Mouse (Mus musculus): ENCODE data around the gene Arglu1. TPM values are rescaled to one million over a fixed set of nuclear protein-coding genes. Genes with fewer than 3 reads are reported as not detected.

The Arglu1 gene
- total and polyA plus RNA-seq, 3 experiments, result 35.1 to 135 (median 58.5) TPM

- Histone ChIP-seq H3K36me3 (replicated peaks in 1 of 2; ENCODE audit: control insufficient read depth in 1 of 2, insufficient read depth in 1 of 2, low read length in 1 of 2) (no peaks in the 10 kb centered on the region), H3K4me2 (ENCODE audit: insufficient read depth, low read depth, poor library complexity, severe bottlenecking) (no peak overlapping the region), H3K9me3 (replicated peaks; ENCODE audit: low read length) (peaks cover 9% of the 10 kb centered on the region), H3K9ac (ENCODE audit: insufficient read depth, low read depth) (no peak overlapping the region), H3K27me3 (replicated peaks) (no peaks in the 10 kb centered on the region), H3K4me1 (ENCODE audit: control insufficient read depth in 1 of 2, insufficient read depth in 2 of 2) (no peaks in the 10 kb centered on the region), H3K4me3 (replicated peaks in 1 of 3; ENCODE audit: low read depth in 2 of 3, low read length in 2 of 3, poor library complexity in 1 of 3) (no peak overlapping the region), H3K79me2 (replicated peaks; ENCODE audit: control insufficient read depth, extremely low read depth, insufficient read depth, poor library complexity, severe bottlenecking) (no peaks in the 10 kb centered on the region), H3K27ac (ENCODE audit: insufficient read depth, low read depth) (no peak overlapping the region)
- TF ChIP-seq CHD1 (IDR thresholded peaks at IDR 0.05; ENCODE audit: low read depth, low read length) (no peak), CHD2 (IDR thresholded peaks at IDR 0.05; ENCODE audit: low read length) (no peak), SIN3A (IDR thresholded peaks at IDR 0.05; ENCODE audit: low read length) (no peak), ELF1 (IDR thresholded peaks at IDR 0.05; ENCODE audit: low read depth, low read length) (no peak), TCF12 (IDR thresholded peaks at IDR 0.05; ENCODE audit: low read depth, low read length) (no peak), NELFE (IDR thresholded peaks at IDR 0.05; ENCODE audit: low read depth, low read length) (no peak), ZKSCAN1 (IDR thresholded peaks at IDR 0.05; ENCODE audit: borderline replicate concordance, low read depth, low read length) (no peak), ETS1 (conservative IDR thresholded peaks at IDR 0.05; ENCODE audit: low read depth, low read length) (no peak), POLR2AphosphoS2 (IDR thresholded peaks at IDR 0.05; ENCODE audit: low read depth, low read length) (no peak)
- dilution Hi-C loops (cut with MboI; ENCODE audit: extremely low pct_ligation_motif_present, extremely low pct_unique_long_range_greater_than_20kb, low sequenced_read_pairs) (no loop called here), in situ Hi-C loops (cut with MboI; ENCODE audit: low pct_ligation_motif_present, low pct_unique_long_range_greater_than_20kb, low sequenced_read_pairs) (no loop called here)
- DNase-seq (ENCODE audit: extremely low read depth), result no peak
Measured at GRCm38 (mm10) chr8:8653343-8653742, 37.0 kb downstream of the Arglu1 start.

GRCm38 (mm10) chr8:8652388-8652787, 37.9 kb downstream of the Arglu1 start:
- Histone ChIP-seq H3K9me3 (replicated peaks; ENCODE audit: low read length) (peaks cover 12% of the 10 kb centered on the region), H3K27ac (ENCODE audit: insufficient read depth, low read depth) (no peak overlapping the region), H3K27me3 (replicated peaks) (no peaks in the 10 kb centered on the region), H3K4me3 (replicated peaks in 1 of 3; ENCODE audit: low read depth in 2 of 3, low read length in 2 of 3, poor library complexity in 1 of 3) (no peak overlapping the region), H3K4me1 (ENCODE audit: control insufficient read depth in 1 of 2, insufficient read depth in 2 of 2) (no peaks in the 10 kb centered on the region), H3K79me2 (replicated peaks; ENCODE audit: control insufficient read depth, extremely low read depth, insufficient read depth, poor library complexity, severe bottlenecking) (no peaks in the 10 kb centered on the region), H3K36me3 (replicated peaks in 1 of 2; ENCODE audit: control insufficient read depth in 1 of 2, insufficient read depth in 1 of 2, low read length in 1 of 2) (no peaks in the 10 kb centered on the region), H3K9ac (ENCODE audit: insufficient read depth, low read depth) (no peak overlapping the region), H3K4me2 (ENCODE audit: insufficient read depth, low read depth, poor library complexity, severe bottlenecking) (no peak overlapping the region)
- dilution Hi-C loops (cut with MboI; ENCODE audit: extremely low pct_ligation_motif_present, extremely low pct_unique_long_range_greater_than_20kb, low sequenced_read_pairs), result no loop called here
- in situ Hi-C loops (cut with MboI; ENCODE audit: low pct_ligation_motif_present, low pct_unique_long_range_greater_than_20kb, low sequenced_read_pairs), result no loop called here
- DNase-seq (ENCODE audit: extremely low read depth), result no peak
- TF ChIP-seq ZC3H11A (IDR thresholded peaks at IDR 0.05; ENCODE audit: low read depth, low read length), result no peak
- no peak for TF ChIP-seq UBTF (IDR thresholded peaks at IDR 0.05; ENCODE audit: low read depth, low read length)
- TF ChIP-seq JUND (conservative IDR thresholded peaks at IDR 0.05; ENCODE audit: low read depth, low read length), result no peak
- TF ChIP-seq CTCF (conservative IDR thresholded peaks at IDR 0.05 in 1 of 2, IDR thresholded peaks at IDR 0.05 in 1 of 2; ENCODE audit: low read depth in 2 of 2, low read length in 2 of 2), result no peak
- TF ChIP-seq MAX (IDR thresholded peaks at IDR 0.05; ENCODE audit: low read length), result no peak
- no peak for TF ChIP-seq EP300 (IDR thresholded peaks at IDR 0.05; ENCODE audit: low read length)
- TF ChIP-seq ZNF384 (IDR thresholded peaks at IDR 0.05; ENCODE audit: low read depth, low read length), result no peak
- TF ChIP-seq ZKSCAN1 (IDR thresholded peaks at IDR 0.05; ENCODE audit: borderline replicate concordance, low read depth, low read length), result no peak
- TF ChIP-seq MAFK (IDR thresholded peaks at IDR 0.05; ENCODE audit: insufficient replicate concordance, low read length), result no peak
- TF ChIP-seq NRF1 (IDR thresholded peaks at IDR 0.05; ENCODE audit: low read depth, low read length), result no peak
- no peak for TF ChIP-seq RCOR1 (conservative IDR thresholded peaks at IDR 0.05; ENCODE audit: low read depth, low read length)
- no peak for TF ChIP-seq IRF4 (IDR thresholded peaks at IDR 0.05; ENCODE audit: low read depth, low read length)
- TF ChIP-seq MEF2A (IDR thresholded peaks at IDR 0.05; ENCODE audit: borderline replicate concordance, low read depth, low read length), result no peak
- TF ChIP-seq SMC3 (IDR thresholded peaks at IDR 0.05; ENCODE audit: low read depth, low read length), result no peak
- TF ChIP-seq E2F4 (IDR thresholded peaks at IDR 0.05; ENCODE audit: insufficient replicate concordance, low read depth, low read length), result no peak
- TF ChIP-seq PAX5 (IDR thresholded peaks at IDR 0.05; ENCODE audit: low read length), result no peak
- TF ChIP-seq MYC (IDR thresholded peaks at IDR 0.05; ENCODE audit: low read depth, low read length), result no peak
- TF ChIP-seq TCF12 (IDR thresholded peaks at IDR 0.05; ENCODE audit: low read depth, low read length), result no peak
- TF ChIP-seq HCFC1 (IDR thresholded peaks at IDR 0.05; ENCODE audit: low read depth, low read length), result no peak
